Mouse (Mus musculus) heart, embryonic 13.5 days (tissue): ENCODE measurements at regions not wholly inside any gene's neighbourhood (a gene's known extent, or its start where the extent isn't known, plus 50 kb on each side); places are given as distances from the start of the nearest gene placed in this dataset.

Experiments
- ATAC-seq: fragments of 200-750 bp; cut with Nextera tagmentation; 2 replicates; pipeline ENCODE4 v1.8.0; 2017; ENCODE audit warnings: moderate TSS enrichment; ENCODE audit not compliant: insufficient number of reproducible peaks, low FRiP score, low TSS enrichment; ENCODE audit errors: extremely low read depth
- H3K27ac ChIP-seq: fragments of 300-500 bp; sonication (generic); replicated peaks from 2 replicates; pipeline ENCODE4 v1.5.1; 2015; ENCODE audit warnings: moderate library complexity, mild to moderate bottlenecking, inconsistent platforms
- H3K27me3 ChIP-seq: fragments of 300-500 bp; sonication (generic); replicated peaks from 2 replicates; pipeline ENCODE4 v1.6.1; 2015; ENCODE audit warnings: mild to moderate bottlenecking, inconsistent platforms
- H3K36me3 ChIP-seq: fragments of 300-500 bp; sonication (generic); 2 replicates; pipeline ENCODE4 v1.6.1; 2015; ENCODE audit warnings: mild to moderate bottlenecking, inconsistent platforms
- H3K4me1 ChIP-seq: fragments of 300-500 bp; sonication (generic); 2 replicates; pipeline ENCODE4 v1.6.1; 2015; ENCODE audit warnings: inconsistent platforms
- H3K4me2 ChIP-seq: fragments of 300-500 bp; sonication (generic); 2 replicates; pipeline ENCODE4 v1.6.1; 2015; ENCODE audit warnings: inconsistent platforms, mild to moderate bottlenecking, moderate library complexity
- H3K4me3 ChIP-seq: fragments of 300-500 bp; sonication (generic); 2 replicates; pipeline ENCODE4 v1.5.1; 2015; ENCODE audit warnings: moderate library complexity, mild to moderate bottlenecking, inconsistent platforms
- H3K9ac ChIP-seq: fragments of 300-500 bp; sonication (generic); 2 replicates; pipeline ENCODE4 v1.6.1; 2015; ENCODE audit warnings: inconsistent platforms, mild to moderate bottlenecking, moderate library complexity
- H3K9me3 ChIP-seq: fragments of 300-500 bp; sonication (generic); 2 replicates; pipeline ENCODE4 v1.6.1; 2016; ENCODE audit warnings: inconsistent platforms
- WGBS: fragments of 180-500 bp; shearing (Covaris S2); methylation state at CpG from one replicate; pipeline ENCODE4 v1.1.7; 2015; ENCODE audit warnings: mixed read lengths; 5-methylcytosine and 5-hydroxymethylcytosine counted together

DNA sequence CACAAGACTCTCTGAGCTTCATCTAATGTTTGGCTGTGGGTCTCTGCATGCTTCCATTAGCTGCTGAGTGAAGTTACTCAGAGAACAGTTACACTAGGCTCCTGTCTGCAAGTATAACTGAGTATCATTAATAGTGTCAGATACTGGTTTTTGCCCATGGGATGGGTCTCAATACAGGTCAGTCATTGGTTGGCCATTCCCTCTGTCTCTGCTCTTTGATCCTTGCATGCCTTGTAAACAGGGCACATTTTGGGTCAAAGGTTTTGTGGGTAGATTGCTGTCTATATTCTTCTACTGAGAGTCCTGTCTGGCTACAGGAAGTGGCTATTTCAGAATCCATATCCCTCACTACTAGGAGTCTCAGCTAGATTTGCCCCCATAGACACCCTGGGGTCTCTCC lies 2864.7 kb upstream of the Lrrc6 start:
- no peak overlapping the region for H3K4me2 ChIP-seq
- no peaks in the 10 kb centered on the region for H3K9me3 ChIP-seq
- no peak overlapping the region for H3K4me3 ChIP-seq
- H3K4me1 ChIP-seq: no peaks in the 10 kb centered on the region
- no peak overlapping the region for H3K27ac ChIP-seq
- H3K36me3 ChIP-seq: no peaks in the 10 kb centered on the region
- no peak overlapping the region for H3K9ac ChIP-seq
- no peaks in the 10 kb centered on the region for H3K27me3 ChIP-seq
- no peak for ATAC-seq

DNA sequence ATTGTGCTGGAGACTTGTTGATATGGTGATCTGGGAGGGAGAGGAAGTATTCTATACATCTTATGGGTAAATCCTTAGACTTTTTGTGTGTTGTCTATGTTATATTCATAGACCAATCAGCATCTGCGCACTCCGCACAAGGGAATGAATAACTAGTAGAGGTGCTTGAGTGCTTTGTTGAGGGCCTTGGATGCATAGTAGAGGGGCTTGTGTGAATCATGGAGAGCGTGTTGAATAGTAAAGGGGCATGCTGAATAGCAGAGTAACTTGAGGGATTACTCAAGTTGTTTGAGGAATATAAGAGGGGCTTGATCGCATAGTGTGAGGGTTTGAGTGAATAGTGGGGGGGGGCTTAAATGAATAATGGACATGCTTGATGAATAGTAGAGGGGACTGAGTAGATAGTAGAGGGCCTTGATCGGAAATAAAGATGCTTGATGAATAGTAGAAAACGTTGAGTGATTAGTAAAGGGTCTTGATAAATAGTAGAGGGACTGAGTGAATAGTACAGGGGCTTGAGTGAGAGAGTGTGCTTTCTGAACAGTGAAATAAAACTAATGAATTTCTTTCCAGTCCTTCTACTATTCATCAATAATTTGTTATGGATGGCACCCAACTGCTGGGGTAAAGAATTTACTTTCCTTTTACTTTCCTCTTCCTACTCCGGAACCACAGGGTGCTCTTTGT lies 2849.5 kb upstream of the Lrrc6 start:
- 77% methylated on average over 7 of the region's 7 CpGs for WGBS
- H3K9me3 ChIP-seq: no peaks in the 10 kb centered on the region

DNA sequence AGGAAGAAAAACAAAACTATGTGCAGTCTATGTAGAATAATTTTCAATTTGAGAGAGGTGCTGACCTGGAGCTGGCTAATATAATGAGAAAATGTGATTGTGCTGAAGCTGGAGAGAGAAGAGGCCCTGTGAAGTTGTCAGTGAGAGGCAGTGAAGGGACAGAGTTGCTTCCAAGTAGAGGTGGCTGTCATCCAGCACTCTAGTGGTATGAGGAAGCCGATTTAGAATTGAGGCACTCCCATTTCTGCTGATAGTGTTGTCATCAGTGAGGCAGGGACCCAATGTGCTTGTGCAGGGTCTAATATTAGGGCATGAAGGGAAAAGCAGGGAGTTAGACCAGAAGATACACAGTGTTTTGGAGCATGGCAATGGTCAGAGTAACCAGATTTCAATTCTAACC lies 2845.4 kb upstream of the Lrrc6 start:
- no peak overlapping the region for H3K27ac ChIP-seq
- 0 out of 2 replicates have a peak, but pooled peaks cover 4% of the 10 kb centered on the region for H3K4me1 ChIP-seq
- no peak overlapping the region for H3K4me2 ChIP-seq
- H3K36me3 ChIP-seq: no peaks in the 10 kb centered on the region
- H3K9ac ChIP-seq: no peak overlapping the region
- WGBS: 22% methylated on average over 1 of the region's 1 CpGs
- no peaks in the 10 kb centered on the region for H3K27me3 ChIP-seq
- no peak for ATAC-seq
- no peak overlapping the region for H3K4me3 ChIP-seq
- H3K9me3 ChIP-seq: no peaks in the 10 kb centered on the region

More for the DNA sequence above, 2849.5 kb upstream of the Lrrc6 start:
- no peak overlapping the region for H3K9ac ChIP-seq
- H3K4me2 ChIP-seq: no peak overlapping the region
- ATAC-seq: no peak
- H3K27me3 ChIP-seq: no peaks in the 10 kb centered on the region
- no peaks in the 10 kb centered on the region for H3K36me3 ChIP-seq
- 0 out of 2 replicates have a peak, but pooled peaks cover 4% of the 10 kb centered on the region for H3K4me1 ChIP-seq
- no peak overlapping the region for H3K4me3 ChIP-seq
- H3K27ac ChIP-seq: no peak overlapping the region

DNA sequence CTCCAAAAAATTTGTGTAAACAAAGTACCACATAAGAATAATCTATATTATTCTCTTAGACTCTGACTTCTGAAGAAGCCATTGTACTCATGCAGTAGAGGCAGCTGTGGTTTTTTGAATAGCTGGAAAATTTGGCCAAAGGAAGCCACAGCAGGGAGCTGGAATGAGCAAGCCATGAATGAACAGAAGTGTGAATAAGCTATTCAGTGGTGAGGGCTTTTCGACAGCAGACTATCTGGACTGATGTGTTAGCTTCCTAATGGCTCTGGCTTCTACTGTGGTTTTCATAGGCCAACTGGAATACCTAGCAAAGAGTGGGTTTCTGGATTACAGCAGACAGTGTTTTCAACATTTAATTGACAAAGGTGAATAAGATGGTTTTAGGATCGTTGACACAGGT lies 2842.0 kb upstream of the Lrrc6 start:
- H3K4me2 ChIP-seq: no peak overlapping the region
- H3K4me1 ChIP-seq: 0 out of 2 replicates have a peak, but pooled peaks cover 4% of the 10 kb centered on the region
- 68% methylated on average over 2 of the region's 2 CpGs for WGBS
- no peak for ATAC-seq
- no peaks in the 10 kb centered on the region for H3K27me3 ChIP-seq
- no peak overlapping the region for H3K27ac ChIP-seq
- no peak overlapping the region for H3K9ac ChIP-seq
- H3K9me3 ChIP-seq: no peaks in the 10 kb centered on the region
- H3K36me3 ChIP-seq: no peaks in the 10 kb centered on the region
- H3K4me3 ChIP-seq: no peak overlapping the region

DNA sequence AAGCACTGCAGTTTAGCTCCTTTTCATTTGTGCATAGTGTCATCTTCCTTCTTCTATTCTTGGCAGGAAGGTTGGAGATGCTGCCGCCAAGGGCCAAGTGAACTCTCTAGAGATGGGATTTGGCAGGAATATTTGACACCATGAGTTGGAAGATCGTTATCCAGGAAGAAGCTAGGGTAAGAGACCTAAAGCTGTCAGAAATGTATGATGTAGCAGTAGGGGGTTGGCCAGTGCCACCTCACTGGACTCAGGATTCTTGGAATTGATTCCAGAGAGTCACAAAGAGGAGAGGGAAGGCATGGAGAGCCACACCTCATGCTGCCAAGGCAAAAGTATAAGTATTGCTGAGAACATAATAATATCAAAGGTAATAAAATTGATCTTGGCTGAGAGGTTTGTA lies 2835.8 kb upstream of the Lrrc6 start:
- no peak for ATAC-seq
- Histone ChIP-seq H3K4me2 (no peak overlapping the region), H3K4me1 (no peaks in the 10 kb centered on the region), H3K9ac (no peak overlapping the region), H3K4me3 (no peak overlapping the region), H3K27me3 (no peaks in the 10 kb centered on the region), H3K27ac (no peak overlapping the region), H3K9me3 (no peaks in the 10 kb centered on the region), H3K36me3 (no peaks in the 10 kb centered on the region)
- WGBS: 67% methylated on average over 2 of the region's 2 CpGs

DNA sequence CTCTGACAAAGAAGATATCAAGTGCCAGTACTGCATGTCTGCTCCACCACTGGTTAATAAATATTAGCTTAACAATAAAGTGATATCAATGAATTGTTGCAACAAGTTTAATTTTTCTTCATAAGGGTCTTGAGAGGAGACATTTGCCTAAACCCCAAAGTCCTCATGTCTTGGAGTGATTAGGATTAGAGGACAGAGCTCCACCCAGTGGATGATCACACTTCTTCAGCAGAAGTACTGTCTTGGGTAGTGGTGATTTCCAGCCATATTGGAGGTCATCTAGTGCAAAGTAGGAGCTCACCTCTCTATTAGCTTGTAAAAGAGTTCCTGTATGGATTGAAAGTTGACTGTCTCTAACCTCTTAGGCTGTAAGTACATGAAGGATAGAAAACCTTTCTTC lies 2825.8 kb upstream of the Lrrc6 start:
- Histone ChIP-seq H3K36me3 (no peaks in the 10 kb centered on the region), H3K9ac (no peak overlapping the region), H3K4me3 (no peak overlapping the region), H3K4me2 (no peak overlapping the region), H3K9me3 (no peaks in the 10 kb centered on the region), H3K27ac (no peak overlapping the region), H3K4me1 (no peaks in the 10 kb centered on the region), H3K27me3 (no peaks in the 10 kb centered on the region)
- ATAC-seq: no peak

DNA sequence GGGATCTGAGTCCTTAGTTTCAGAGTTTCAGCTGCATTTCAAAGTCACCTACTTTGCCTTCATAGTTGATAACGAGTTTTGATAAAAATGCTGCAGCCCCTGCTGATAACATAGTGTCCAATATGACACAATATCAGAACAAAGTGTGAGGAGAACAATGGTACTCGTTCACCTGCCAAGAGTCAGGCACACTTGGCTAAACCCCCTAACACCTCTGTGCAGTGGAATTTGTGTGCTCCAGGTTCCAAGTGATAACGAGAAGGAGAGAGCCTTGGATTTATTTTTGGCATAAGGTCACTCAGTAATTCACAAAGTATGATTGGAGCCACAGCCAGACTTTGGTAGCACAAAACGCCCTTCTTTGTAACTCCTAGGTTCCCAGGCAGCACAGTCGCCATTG lies 2802.4 kb upstream of the Lrrc6 start:
- H3K27ac ChIP-seq: peak overlapping the region; percentile 77
- no peak for ATAC-seq
- H3K36me3 ChIP-seq: no peaks in the 10 kb centered on the region
- no peak overlapping the region for H3K4me3 ChIP-seq
- H3K9me3 ChIP-seq: no peaks in the 10 kb centered on the region
- peak overlapping the region; percentile 38 for H3K4me2 ChIP-seq
- peaks cover 16% of the 10 kb centered on the region for H3K4me1 ChIP-seq
- no peaks in the 10 kb centered on the region for H3K27me3 ChIP-seq
- 32% methylated on average over 5 of the region's 5 CpGs for WGBS
- H3K9ac ChIP-seq: no peak overlapping the region

DNA sequence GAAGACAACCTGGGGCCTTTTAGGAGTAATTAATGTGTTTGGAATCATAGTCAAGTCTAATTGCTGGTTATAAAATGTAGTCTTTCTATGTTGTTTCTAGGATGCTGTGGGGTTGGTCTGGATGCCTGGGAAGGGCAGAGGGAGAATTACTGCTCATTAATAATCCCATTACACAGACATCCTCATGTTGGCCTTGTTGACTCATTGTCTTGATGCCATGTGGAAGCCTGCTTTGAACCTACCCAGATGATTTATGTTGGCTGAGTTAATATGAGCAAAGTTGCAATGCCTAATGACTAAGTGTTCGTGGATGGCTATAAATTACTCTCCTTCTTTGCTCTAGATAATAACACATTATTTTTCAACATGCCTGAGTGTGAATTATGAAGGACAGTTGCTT lies 2790.6 kb upstream of the Lrrc6 start:
- WGBS: 53% methylated on average over 1 of the region's 1 CpGs
- Histone ChIP-seq H3K4me3 (no peak overlapping the region), H3K27me3 (no peaks in the 10 kb centered on the region)

DNA sequence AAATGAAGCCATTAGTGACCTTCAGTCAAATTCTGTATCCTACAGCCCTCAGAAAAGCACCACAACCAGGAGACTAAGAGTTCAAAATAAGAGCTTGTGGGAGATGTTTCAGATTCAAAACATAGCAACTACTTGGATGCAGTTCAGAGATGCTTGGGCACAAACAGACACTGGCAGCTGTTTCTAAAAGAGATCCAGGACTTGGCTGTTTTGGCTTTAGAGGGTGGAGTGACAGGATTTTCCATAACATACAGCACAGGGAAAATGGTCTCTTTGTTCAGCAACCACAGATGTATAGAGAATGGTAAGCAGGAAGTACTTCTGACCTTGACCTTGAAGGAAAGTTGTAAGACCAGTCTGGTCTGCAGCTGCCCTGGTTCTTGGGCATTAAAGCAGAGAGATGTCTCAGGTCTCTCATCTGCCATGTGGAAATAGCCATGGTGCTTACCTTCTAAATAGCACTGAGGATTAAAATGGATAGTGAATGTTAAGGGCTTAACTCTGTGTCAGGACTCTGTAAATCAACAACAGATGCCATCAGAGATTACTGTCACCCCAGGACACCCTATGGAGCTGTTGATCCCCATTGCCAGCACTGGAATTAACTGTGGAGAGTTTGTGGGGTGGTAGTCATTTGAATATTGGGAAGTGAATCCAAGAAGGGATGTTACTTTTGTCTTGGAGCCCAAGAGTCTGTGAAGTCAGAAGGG lies 2775.0 kb upstream of the Lrrc6 start:
- Histone ChIP-seq H3K4me1 (no peaks in the 10 kb centered on the region), H3K9ac (no peak overlapping the region), H3K4me2 (no peak overlapping the region), H3K4me3 (no peak overlapping the region), H3K27me3 (no peaks in the 10 kb centered on the region), H3K36me3 (no peaks in the 10 kb centered on the region), H3K27ac (no peak overlapping the region), H3K9me3 (no peaks in the 10 kb centered on the region)
- ATAC-seq: no peak

More for the DNA sequence above, 2790.6 kb upstream of the Lrrc6 start:
- H3K27ac ChIP-seq: no peak overlapping the region
- ATAC-seq: no peak
- H3K36me3 ChIP-seq: no peaks in the 10 kb centered on the region
- H3K9ac ChIP-seq: no peak overlapping the region
- H3K4me2 ChIP-seq: no peak overlapping the region
- no peaks in the 10 kb centered on the region for H3K9me3 ChIP-seq
- no peaks in the 10 kb centered on the region for H3K4me1 ChIP-seq

DNA sequence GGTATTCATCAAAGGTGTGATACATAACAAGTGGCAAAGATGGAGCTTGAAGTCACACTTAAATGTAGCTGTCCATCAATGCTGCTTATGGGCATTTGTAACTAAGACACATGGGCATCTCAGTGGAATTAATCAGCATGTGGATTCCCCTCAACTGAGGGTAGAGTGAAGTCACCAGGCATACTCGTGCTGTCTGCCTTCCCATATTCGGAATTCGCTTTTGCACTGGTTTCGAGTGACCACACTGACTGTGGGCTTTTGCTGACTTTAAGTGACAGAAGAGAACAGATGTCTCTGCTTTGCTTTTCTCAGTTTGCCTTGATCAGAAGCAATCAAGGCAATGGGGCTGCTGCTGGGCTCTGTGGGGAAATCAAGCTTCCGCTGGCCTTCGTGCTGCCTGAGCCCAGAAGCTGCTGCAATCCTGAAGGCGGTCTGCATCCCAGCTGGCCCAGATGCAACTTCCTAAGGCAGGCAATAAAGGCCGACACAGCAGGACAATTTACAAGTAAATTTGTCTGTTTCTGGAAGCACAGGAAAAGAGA lies 2773.6 kb upstream of the Lrrc6 start:
- Histone ChIP-seq H3K27ac (no peak overlapping the region), H3K4me1 (no peaks in the 10 kb centered on the region), H3K4me2 (no peak overlapping the region), H3K9me3 (no peaks in the 10 kb centered on the region), H3K27me3 (no peaks in the 10 kb centered on the region), H3K4me3 (no peak overlapping the region), H3K9ac (no peak overlapping the region), H3K36me3 (no peaks in the 10 kb centered on the region)
- 57% methylated on average over 8 of the region's 8 CpGs for WGBS
- no peak for ATAC-seq

DNA sequence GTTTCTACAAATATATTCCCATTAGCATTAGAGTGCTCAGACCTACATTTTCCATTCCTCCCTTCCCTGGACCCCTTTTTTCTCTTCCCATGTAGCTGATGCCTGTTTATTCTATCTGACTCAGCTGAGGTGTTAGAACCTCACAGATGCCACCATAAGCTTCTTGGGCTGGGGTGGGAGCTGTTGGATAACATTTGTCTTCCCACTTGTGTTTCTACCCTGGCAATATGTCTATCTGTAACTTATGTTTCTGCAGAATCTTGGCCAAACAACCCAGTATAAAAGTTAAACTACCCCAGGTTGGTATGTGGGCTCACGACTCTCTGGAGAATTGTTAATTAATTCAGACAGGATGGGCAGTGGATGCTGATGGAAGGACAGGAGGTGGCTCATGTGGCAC lies 2772.8 kb upstream of the Lrrc6 start:
- H3K4me3 ChIP-seq: no peak overlapping the region
- no peak overlapping the region for H3K4me2 ChIP-seq
- H3K9ac ChIP-seq: no peak overlapping the region
- H3K27me3 ChIP-seq: no peaks in the 10 kb centered on the region
- H3K27ac ChIP-seq: no peak overlapping the region
- H3K4me1 ChIP-seq: no peaks in the 10 kb centered on the region
- ATAC-seq: no peak
- H3K9me3 ChIP-seq: no peaks in the 10 kb centered on the region
- 74% methylated on average over 1 of the region's 1 CpGs for WGBS
- H3K36me3 ChIP-seq: no peaks in the 10 kb centered on the region

DNA sequence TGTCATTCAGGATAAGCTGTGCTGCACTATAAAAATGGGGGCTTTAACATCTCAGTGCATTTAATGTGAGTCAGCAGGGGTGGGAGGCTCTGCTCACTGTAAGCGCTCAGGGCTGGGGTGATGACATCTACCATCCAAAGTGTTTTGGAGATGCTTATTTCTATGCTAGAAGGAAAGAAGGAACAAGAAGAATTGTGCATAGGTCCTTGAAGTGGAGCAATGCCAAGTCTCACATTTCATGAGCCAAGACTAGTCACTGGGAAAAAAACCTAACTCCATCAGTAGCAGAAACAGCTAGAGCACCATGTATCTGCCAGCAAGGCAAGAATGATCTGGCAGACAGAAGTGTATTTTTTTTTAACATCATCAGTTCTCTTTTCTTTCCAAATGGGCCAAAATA lies 2761.2 kb upstream of the Lrrc6 start:
- no peak for ATAC-seq
- H3K36me3 ChIP-seq: no peaks in the 10 kb centered on the region
- no peaks in the 10 kb centered on the region for H3K27me3 ChIP-seq
- 0 out of 2 replicates have a peak, but pooled peaks cover 3% of the 10 kb centered on the region for H3K4me1 ChIP-seq
- H3K27ac ChIP-seq: no peak overlapping the region
- no peaks in the 10 kb centered on the region for H3K9me3 ChIP-seq
- H3K9ac ChIP-seq: no peak overlapping the region
- no peak overlapping the region for H3K4me3 ChIP-seq
- 64% methylated on average over 1 of the region's 1 CpGs for WGBS
- no peak overlapping the region for H3K4me2 ChIP-seq
